Mouse (Mus musculus): ENCODE results near the gene Meltf.

Meltf gene

GRCm38 (mm10) chr16:31878573-31879257 lies at the start of gene Meltf:
Gene Meltf, plus strand, starts transcription at chr16:31878810.
- peak; percentile 15 for DNase-seq (ENCODE audit: low read depth, low spot score)

- peak; percentile 76 for DNase-seq (ENCODE audit: low read depth, low spot score)
Observed at GRCm38 (mm10) chr16:31830726-31831125, 47.9 kb upstream of the Meltf start.

GRCm38 (mm10) chr16:31832630-31833422 lies 45.8 kb upstream of the Meltf start:
- no peak for DNase-seq (ENCODE audit: low read depth, low spot score)

GRCm38 (mm10) chr16:31834011-31834584 lies 44.5 kb upstream of the Meltf start:
- no peak for DNase-seq (ENCODE audit: low read depth, low spot score)

- DNase-seq (ENCODE audit: low read depth, low spot score): no peak
Observed at GRCm38 (mm10) chr16:31834662-31835318, 43.8 kb upstream of the Meltf start.

- no peak for DNase-seq (ENCODE audit: low read depth, low spot score)
Observed at GRCm38 (mm10) chr16:31837362-31837761, 41.2 kb upstream of the Meltf start.

GRCm38 (mm10) chr16:31844246-31844645 lies 34.4 kb upstream of the Meltf start:
- DNase-seq (ENCODE audit: low read depth, low spot score): no peak

GRCm38 (mm10) chr16:31846763-31847162 lies 31.8 kb upstream of the Meltf start:
- DNase-seq (ENCODE audit: low read depth, low spot score): no peak

GRCm38 (mm10) chr16:31863920-31864319 lies 14.7 kb upstream of the Meltf start:
- DNase-seq (ENCODE audit: low read depth, low spot score): no peak

- no peak for DNase-seq (ENCODE audit: low read depth, low spot score)
Observed at GRCm38 (mm10) chr16:31865242-31865641, 13.4 kb upstream of the Meltf start.

- DNase-seq (ENCODE audit: low read depth, low spot score): no peak
Observed at GRCm38 (mm10) chr16:31866911-31867310, 11.7 kb upstream of the Meltf start.

GRCm38 (mm10) chr16:31867736-31868135 lies 10.9 kb upstream of the Meltf start:
- no peak for DNase-seq (ENCODE audit: low read depth, low spot score)

- no peak for DNase-seq (ENCODE audit: low read depth, low spot score)
Observed at GRCm38 (mm10) chr16:31873721-31874120, 4.9 kb upstream of the Meltf start.

- no peak for DNase-seq (ENCODE audit: low read depth, low spot score)
Observed at GRCm38 (mm10) chr16:31875391-31875790, 3.2 kb upstream of the Meltf start.

- DNase-seq (ENCODE audit: low read depth, low spot score): no peak
Observed at GRCm38 (mm10) chr16:31876386-31876785, 2.2 kb upstream of the Meltf start.

- DNase-seq (ENCODE audit: low read depth, low spot score): no peak
Observed at GRCm38 (mm10) chr16:31878052-31878451, 558 bp upstream of the Meltf start.

- DNase-seq (ENCODE audit: low read depth, low spot score): no peak
Observed at GRCm38 (mm10) chr16:31880146-31880840, 1.7 kb downstream of the Meltf start.

- no peak for DNase-seq (ENCODE audit: low read depth, low spot score)
Observed at GRCm38 (mm10) chr16:31882381-31882908, 3.8 kb downstream of the Meltf start.

GRCm38 (mm10) chr16:31883302-31883701 lies 4.7 kb downstream of the Meltf start:
- DNase-seq (ENCODE audit: low read depth, low spot score): no peak

GRCm38 (mm10) chr16:31883902-31884301 lies 5.3 kb downstream of the Meltf start:
- DNase-seq (ENCODE audit: low read depth, low spot score): no peak

GRCm38 (mm10) chr16:31890907-31891306 lies 12.3 kb downstream of the Meltf start:
- DNase-seq (ENCODE audit: low read depth, low spot score): no peak
